Mouse (Mus musculus) gonadal fat pad, adult 2 months (tissue): ENCODE measurements around the gene Gan. TPM values are rescaled to one million over a fixed set of nuclear protein-coding genes. Genes with fewer than 3 reads are reported as not detected.

ENCODE experiments used
- DNase-seq: peaks from one replicate; pipeline ENCODE4 v3.0.0-alpha.2; 2012; ENCODE audit warnings: low read depth
- polyA plus RNA-seq: library from polyadenylated mRNA; depleted of rRNA; stranded (reverse); fragments of >200 nt; gene quantifications from 2 replicates; pipeline ENCODE4 v1.2.3, GENCODE M21; 2012; rRNA removed

The Gan gene
- polyA plus RNA-seq, 1 experiment, result 3.2 TPM

- DNase-seq, result no peak
Measured at GRCm38 (mm10) chr8:117253390-117254269, 95.7 kb downstream of the Gan start.

DNA sequence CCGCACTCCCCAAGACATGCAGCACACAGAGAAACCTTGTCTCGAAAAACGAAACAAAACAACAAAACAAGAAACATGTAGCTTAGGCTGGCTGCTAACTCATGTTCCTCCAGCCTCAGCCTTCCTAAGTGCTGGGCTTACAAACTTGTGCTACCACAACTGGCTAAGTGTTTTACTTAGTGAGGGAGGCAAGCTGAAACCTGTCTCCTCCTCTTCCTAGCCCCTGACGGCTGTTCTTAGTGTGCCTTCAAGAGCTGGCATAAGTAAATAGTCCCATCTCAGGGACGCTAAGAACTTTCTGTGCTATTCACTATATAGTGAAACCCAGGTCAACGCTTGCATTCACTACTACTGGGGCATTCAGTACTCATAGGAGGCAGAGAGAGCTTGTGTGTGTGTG, 96.6 kb downstream of the Gan start:
- no peak for DNase-seq

DNA sequence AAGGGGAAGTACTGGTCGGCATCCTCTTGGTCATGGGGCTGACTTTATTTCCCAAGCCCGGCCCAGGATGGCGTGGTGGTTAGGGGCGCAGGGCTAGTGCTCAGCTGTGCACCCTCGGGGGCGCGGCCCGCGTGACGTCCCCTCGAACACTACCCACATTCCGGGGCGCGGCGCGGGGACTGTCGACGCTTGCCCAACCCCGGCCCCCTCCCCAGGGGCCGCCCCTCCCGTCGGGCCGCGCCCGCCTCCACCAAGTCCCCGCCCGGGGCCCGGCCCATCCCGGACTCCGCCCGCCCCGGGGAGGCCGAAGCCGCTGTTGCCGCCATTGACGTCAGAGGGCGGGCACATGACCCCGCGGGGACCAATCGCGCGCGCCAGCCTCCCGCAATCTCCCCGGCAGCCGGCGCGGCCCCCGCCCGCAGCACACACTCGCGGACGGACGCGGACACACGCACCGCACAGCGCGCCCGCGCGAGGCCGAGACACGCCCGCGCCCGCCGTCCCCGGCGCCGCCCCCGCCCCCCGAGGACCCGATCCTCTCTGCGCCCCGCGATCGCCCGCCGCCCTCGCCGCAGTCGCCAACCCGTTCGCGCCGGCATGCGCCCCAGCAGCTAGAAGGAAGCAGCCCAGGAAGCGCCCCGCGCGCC, 98.5 kb downstream of the Gan start:
- no peak for DNase-seq

DNA sequence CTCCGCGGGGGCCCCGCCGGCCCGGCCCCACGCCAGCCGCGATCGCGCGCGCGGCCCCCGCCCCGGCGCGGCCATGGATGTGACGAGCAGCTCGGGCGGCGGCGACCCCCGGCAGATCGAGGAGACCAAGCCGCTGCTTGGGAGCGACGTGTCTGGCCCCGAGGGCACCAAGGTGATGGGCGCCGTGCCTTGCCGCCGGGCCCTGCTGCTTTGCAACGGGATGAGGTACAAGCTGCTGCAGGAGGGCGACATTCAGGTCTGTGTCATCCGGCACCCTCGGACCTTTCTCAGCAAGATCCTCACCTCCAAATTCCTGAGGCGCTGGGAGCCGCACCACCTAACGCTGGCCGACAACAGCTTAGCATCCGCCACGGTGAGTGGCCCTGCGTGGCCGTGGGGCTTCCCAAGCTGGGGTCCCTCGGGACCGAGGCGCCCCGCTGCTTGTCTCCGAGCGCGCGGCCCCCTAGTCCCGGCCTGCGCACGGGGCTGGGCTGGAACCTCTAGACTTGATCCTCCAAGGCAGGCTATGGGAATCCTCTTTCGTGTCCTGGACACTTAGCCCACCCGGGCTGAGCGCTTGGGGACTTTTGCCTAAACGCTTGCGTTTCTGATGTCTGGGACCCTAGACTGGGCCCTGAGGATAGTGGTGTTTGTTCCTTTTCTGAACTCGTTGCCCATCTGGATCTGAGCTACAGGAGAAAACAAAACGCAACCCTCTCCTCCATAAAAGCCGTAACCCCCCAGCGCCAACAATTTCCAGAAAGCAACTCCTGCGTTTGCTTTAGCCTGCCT, 99.3 kb downstream of the Gan start, which contains the start of gene Cmip:
TSS of gene Cmip (plus strand) at position 36 of the 792 bp plus-strand sequence.
- DNase-seq, result no peak

GRCm38 (mm10) chr8:117257821-117258575, 100.1 kb downstream of the Gan start:
- DNase-seq, result no peak

GRCm38 (mm10) chr8:117258576-117259040, 100.7 kb downstream of the Gan start:
- no peak for DNase-seq

GRCm38 (mm10) chr8:117259431-117260001, 101.6 kb downstream of the Gan start:
- no peak for DNase-seq

DNA sequence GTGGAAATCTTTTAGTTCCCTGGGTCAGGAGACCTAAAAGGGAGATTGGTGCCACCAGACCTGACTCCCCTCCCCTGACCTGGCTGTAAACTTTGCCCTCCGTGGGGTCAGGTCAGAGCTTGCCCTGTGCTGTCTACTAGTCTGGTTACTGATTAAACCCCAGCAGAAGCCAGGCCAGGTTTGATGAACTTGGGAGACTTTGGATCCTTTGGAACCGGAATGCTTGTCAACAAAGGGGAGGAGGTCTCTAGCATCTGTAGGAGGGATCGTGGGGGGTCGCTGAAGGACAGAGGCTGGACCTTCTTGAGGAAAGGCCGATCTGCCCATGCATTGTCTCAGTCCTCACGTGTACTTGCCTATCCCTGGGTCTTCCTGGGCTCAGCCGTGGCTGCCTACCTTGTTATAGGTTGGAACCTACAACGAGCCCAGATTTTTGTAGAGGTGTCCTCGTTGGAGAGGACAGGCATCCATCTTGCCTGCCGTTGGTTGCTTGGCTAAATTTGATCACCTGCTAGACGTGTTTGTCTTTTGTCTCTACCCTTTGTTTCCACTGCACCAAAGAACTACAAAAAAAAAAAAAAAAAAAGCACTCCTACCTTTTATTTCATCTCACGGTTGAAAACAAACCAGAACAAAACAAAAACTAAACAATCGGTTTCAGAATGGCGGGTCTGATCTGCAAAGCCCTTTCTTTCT, 102.4 kb downstream of the Gan start:
- no peak for DNase-seq

DNA sequence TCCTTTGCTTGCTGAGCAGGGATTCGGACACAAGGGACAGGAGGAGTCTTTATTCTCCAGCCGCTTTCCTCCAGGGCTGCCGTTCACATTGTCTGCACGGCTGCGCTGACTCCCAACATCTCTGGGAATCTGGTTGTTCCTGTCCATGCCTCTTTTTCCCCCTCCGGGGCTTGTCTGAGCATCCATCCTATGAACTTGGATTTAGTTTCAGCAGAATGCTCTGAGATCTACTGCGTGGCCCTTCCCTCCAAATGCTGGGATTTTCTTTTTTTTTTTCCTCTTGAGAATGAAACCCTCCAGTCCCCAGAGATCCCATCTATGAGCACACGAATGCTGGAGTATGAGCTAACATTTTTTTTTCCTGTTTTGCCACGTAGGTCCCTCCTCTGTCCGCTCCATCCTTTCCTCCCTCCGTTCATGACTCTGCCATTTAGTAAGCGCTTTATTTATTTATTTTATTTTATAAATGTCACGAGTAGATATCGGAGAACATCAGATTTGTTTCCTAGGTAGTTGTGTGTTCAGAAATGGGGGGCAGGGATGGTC, 103.1 kb downstream of the Gan start:
- no peak for DNase-seq

DNA sequence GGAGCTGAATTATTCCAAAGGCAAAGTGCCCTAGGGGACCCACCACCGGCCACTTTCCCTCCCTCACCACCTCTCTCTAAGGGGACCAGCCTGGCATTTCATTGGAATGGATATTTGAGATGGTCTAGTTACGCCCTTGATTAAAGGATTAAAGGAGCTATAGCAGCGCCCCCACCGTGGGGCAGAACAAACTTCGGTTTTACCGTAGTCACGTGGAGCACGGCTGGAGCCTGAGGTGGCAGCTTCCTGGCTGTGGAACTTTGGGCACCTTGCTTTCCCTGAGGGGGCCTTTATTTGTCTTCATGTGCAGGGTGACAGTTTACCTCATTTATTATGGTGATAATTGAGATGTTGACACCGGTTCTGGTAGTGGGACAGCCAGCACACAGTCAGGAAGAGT, 103.8 kb downstream of the Gan start:
- DNase-seq, result no peak

DNA sequence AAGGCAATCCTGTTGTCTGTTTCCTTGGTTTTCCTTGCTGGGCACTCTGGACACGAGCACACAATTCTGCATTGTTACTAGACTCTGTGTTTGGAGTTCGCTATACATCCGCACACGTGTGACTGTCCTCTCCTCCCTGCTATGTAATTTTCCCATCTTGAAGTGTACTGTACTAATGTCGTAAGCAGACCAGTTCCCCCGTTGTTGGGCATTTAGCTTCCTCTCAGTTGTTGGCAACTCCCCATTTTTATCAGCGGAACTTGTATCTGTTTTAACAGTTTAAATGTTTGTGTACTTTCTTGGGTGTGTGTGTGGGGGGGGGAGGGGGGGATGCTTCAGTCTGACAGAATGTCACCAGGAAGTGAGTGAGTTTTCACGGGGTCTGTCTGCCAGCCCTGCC, 104.8 kb downstream of the Gan start:
- DNase-seq, result no peak

GRCm38 (mm10) chr8:117263442-117263841, 105.5 kb downstream of the Gan start:
- DNase-seq, result no peak

DNA sequence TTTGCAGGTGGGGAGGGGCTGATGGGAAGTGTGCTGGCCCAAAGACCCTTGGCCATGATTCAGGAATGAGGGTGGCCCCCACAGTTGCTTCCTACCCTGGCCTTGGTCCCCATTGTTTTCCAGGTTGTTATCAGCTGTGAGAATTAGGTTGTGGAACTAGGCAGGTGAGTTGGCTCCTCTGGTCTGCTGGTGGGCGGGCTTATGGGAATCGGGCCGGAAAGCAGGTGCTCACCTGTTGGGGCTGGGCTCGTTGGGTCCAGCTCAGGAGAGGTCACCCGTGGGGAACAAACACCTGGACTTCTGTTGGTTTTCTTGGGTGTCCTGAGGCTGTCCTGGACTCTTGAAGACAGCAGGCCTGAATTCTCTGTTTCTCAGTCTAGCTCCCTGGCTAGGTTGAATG, 107.1 kb downstream of the Gan start:
- DNase-seq, result no peak

Other genes starting within 250 kb of the Gan start
- 6.5 and 7.6 TPM in 2 replicates for gene Cmc2, start 236.7 kb upstream of the Gan start, polyA plus RNA-seq
- gene Cenpn, start 236.4 kb upstream of the Gan start, polyA plus RNA-seq, result 1.8 and 2.3 TPM in 2 replicates
- 13.3 and 16.9 TPM in 2 replicates for gene Atmin, start 214.7 kb upstream of the Gan start, polyA plus RNA-seq
- gene 1700030J22Rik, start 179.2 kb upstream of the Gan start, polyA plus RNA-seq, result 2.0 and 2.2 TPM in 2 replicates
- 72.6 and 88.8 TPM in 2 replicates for gene Gcsh, start 164.6 kb upstream of the Gan start, polyA plus RNA-seq
- 0.04 and 0.15 TPM in 2 replicates for gene Pkd1l2, start 75.7 kb upstream of the Gan start, polyA plus RNA-seq
- gene Bco1, start 62.3 kb upstream of the Gan start, polyA plus RNA-seq, result 0.25 and 0.32 TPM in 2 replicates
- gene Cmip, start 98.9 kb downstream of the Gan start, polyA plus RNA-seq, result 38.4 and 55.2 TPM in 2 replicates